Mouse (Mus musculus): ENCODE measurements around the gene Kera.

Kera gene

DNA sequence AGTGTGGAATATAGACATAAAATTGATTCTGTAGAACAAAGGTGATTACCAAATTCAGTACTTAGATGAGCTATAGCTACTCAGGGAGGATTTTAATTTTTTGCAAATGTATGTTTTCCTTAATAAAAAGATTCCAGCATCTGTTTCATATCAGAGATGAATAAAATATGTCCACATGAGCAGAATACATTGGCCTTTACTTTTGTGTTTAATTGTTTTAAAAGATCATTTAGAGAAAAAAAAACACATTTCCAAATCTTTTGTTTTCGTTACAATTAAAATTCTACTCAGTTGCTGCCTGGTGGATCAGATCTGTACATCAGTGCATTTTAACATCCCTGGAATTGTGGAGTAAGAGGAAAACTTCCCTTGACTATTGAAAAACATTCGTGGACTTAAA, at the start of gene Kera:
TSS of gene Kera (plus strand) at position 301 of the 400 bp plus-strand sequence.
- DNase-seq (ENCODE audit: low spot score): no peak

- no peak for DNase-seq (ENCODE audit: low spot score)
These were observed 41.5 kb upstream of the Kera start, which contains the start of gene Lum for GRCm38 (mm10) chr10:97564957-97565856. TSS of gene Lum (plus strand) at chr10:97565128.

GRCm38 (mm10) chr10:97567489-97568135, 39.1 kb upstream of the Kera start:
- DNase-seq (ENCODE audit: low spot score): no peak

GRCm38 (mm10) chr10:97582543-97583231, 24.0 kb upstream of the Kera start:
- DNase-seq (ENCODE audit: low spot score): no peak

GRCm38 (mm10) chr10:97584176-97584575, 22.5 kb upstream of the Kera start:
- no peak for DNase-seq (ENCODE audit: low spot score)

DNA sequence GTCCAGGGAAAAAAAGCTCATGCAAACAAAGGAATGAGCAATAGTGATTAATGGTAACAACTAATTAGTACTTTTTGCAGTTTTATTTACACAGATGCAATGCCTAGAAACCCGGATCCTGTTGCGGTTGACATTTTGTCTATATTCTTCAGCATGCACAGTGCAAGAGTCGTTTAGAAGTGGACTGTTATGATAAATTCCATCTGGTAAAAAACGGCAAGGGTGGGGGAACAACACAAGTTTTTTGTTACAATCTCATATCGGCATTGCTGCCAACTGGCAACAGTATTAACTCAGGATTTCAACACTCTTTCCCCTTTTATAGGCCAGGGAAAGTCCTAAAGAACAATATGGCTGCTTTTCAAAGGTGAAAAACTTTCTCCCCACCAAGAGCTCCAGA, 19.5 kb upstream of the Kera start:
- DNase-seq (ENCODE audit: low spot score): no peak

GRCm38 (mm10) chr10:97589574-97589973, 17.1 kb upstream of the Kera start:
- no peak for DNase-seq (ENCODE audit: low spot score)

DNA sequence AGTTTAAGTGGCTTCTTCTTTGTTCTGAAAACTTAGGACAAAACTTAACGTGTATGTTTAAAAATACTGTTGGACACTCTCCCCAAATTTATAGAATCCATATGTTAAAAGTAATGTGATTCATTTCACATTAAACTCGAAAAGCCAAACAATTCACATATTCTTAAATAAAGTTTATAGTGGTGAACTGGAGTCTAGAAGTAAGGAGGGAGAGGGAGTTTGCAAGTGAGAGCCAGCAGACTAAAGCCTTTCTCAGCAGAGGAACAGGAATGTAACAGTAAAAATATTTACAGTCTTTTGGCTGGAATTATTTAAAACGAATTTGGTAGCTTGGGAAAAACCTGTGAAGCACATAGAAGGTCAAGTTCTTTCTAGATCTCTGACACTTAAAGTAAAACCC, 15.6 kb upstream of the Kera start:
- no peak for DNase-seq (ENCODE audit: low spot score)

- DNase-seq (ENCODE audit: low spot score): no peak
These were observed 15.0 kb upstream of the Kera start for GRCm38 (mm10) chr10:97591685-97592084.

DNA sequence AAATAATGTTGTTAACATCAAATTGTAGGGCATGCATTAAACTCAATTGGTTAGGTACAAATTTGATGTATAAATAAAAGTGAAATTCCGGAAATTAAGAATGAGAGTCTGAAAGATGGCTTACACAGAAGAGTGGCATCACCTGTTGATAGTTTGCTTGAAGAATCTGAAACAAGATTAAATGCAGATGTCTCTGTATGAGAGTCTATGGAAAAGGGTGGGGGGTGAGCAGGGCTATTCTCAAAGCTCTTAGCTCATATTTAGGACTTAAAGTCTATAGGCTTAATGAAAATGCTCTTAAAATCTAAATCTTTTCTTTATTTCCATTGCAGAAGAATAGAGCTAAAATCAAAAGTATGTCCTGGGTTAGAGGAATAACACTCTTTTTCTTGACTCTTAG, 11.0 kb upstream of the Kera start:
- no peak for DNase-seq (ENCODE audit: low spot score)

DNA sequence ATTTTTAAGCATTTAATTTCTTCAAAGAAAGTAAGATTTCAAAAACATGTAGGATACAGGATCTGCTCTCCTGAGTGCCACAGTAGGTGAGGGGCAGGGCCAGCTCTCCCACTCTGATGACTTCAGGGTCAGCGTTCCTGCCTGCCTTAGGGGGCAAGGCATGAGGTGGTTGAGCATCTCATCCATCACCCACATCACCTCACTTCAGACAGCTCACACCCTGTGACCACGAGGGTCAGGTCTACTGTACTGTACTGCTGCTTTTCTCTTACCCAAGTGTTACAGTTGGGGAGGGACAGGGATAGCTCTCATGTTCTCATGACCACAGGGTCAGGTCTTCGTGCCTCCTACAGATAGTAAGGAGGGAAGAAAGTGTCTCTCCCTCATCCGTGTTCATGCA, 4.9 kb upstream of the Kera start:
- DNase-seq (ENCODE audit: low spot score): no peak

GRCm38 (mm10) chr10:97603256-97603655, 3.4 kb upstream of the Kera start:
- no peak for DNase-seq (ENCODE audit: low spot score)

GRCm38 (mm10) chr10:97622328-97622727, 15.6 kb downstream of the Kera start:
- no peak for DNase-seq (ENCODE audit: low spot score)

GRCm38 (mm10) chr10:97624381-97624780, 17.7 kb downstream of the Kera start:
- DNase-seq (ENCODE audit: low spot score): no peak

DNA sequence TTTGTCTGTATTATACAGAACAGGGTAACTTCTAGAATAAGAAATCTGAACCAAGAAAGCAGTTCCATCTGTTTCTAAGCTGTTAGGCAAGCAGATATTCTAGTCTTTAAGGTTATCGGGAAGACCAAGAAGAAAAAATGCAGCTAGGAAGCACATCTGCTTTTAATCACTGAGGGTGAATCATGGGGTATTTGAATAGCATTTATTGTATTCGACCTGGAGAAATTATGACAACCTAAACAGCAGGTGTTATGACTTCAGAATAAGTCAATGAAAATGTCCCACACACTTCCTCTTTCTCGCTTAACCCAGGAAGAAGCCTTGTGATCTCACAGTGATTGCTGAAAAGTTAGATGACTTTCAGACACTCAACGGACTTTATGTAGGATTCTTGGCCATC, 18.4 kb downstream of the Kera start:
- DNase-seq (ENCODE audit: low spot score): no peak

- DNase-seq (ENCODE audit: low spot score): no peak
These were observed 19.9 kb downstream of the Kera start for GRCm38 (mm10) chr10:97626543-97626942.

DNA sequence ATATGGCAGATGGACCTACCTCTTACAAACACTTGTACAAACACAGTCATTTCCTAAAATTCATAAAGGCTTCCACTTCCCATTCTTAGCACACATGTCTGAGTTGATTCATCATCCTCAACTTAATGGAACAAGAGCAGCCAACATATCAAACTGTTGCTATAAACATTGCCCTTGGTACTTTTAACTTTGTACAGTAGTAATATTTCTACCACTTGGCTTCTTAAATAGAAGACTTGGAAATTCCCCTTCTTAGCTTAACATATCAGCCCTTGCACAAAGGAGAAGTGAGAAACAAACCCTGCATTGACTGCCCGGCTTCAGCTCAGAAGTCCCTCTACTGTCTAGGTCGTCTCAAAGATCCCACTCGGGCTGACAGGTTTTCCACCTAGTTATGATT, 24.4 kb downstream of the Kera start:
- no peak for DNase-seq (ENCODE audit: low spot score)

DNA sequence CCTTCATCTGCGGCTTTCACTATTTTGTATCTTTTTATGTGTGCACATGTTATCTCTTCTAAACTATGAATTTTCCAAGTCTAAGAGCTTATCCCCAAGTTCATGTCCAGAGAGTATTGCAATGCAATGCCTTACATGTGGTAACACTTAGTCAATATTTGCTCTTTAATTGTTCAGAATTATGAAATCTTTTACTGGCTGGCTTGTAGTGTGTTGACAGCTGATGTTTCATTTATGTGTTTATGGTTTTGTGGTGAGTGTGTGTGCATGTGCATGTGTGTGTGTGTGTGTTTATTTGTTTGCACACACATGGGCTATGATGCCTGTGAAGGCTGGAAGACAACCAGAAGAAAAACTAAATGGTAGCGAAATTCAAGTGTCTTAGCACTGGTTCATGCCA, 35.2 kb downstream of the Kera start:
- no peak for DNase-seq (ENCODE audit: low spot score)

DNA sequence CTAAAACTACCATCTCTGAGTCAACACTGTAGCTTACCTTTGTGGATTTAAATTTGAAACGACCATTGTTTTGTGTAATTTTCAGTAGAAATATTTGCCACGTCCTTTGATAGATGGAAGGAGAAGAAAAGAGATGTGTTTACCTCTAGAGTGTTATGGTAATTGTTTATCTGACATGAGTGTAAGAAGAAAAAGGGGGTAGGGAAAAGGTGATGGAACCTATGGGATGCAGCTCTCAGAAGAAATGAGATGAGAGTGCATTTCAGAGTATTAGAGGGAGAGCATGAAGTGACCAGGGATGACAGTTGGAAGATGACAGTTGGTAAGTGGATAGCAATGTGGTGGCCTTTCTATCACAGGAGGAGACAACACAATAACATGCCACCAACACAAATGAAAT, 37.1 kb downstream of the Kera start, which contains the start of gene Epyc:
TSS of gene Epyc (plus strand) at position 301 of the 400 bp plus-strand sequence.
- DNase-seq (ENCODE audit: low spot score): no peak

DNA sequence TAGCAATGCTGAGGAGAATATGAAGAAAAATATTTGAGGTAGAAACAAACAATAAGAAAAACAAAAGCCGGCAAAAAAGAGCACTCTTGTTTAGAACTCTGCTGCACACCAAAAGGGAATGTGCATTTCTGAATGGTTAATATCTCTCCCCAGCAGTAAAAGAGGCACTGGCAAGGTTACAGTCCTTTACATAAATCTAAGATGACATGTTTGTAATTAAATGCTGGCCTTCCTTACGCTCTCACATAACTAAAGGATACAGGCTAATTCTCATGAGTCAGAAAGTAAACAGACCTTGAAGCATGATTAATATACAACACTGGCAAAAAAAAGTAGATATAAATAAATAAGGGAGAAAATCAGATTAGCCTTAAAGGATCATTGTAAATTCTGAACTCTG, 43.7 kb downstream of the Kera start:
- DNase-seq (ENCODE audit: low spot score): no peak

DNA sequence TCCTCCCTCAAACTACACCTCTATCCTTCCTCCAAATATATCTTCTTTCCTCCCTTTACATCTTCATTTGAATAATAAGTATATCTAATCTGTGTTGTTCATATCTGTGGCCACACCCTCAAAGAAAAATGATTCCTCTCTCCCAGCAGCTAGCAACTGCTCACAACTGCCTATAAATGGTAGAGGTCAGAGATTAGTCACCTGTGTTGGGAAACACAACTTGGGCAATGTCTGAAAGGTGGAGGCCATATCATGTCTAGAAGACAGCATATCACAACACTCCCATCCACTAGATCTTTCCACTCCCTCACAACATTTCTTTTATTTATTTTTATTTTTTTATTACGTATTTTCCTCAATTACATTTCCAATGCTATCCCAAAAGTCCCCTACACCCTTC, 52.8 kb downstream of the Kera start:
- no peak for DNase-seq (ENCODE audit: low spot score)

Data from spleen, adult 12 weeks (tissue).